Mouse (Mus musculus): ENCODE measurements around the gene Grhl3. TPM values are rescaled to one million over a fixed set of nuclear protein-coding genes. Genes with fewer than 3 reads are reported as not detected.
"Not testable (repeated sequence)": the region's sequence is repeated elsewhere in the genome, so short reads cannot be mapped to it uniquely, and the experiment has no call there.

Gene Grhl3
- total RNA-seq (2021), result not detected

GRCm38 (mm10) chr4:135573251-135573808, at the start of gene Grhl3:
Gene Grhl3, minus strand, starts transcription at chr4:135573630.
- DNase-seq, result peak in 1 of 2 experiments; percentile 21
- intact Hi-C loops (cut with DNase I), result no loop called here

GRCm38 (mm10) chr4:135622290-135622689, 48.9 kb upstream of the Grhl3 start:
- intact Hi-C loops (cut with DNase I), result no loop called here
- no peak for DNase-seq

GRCm38 (mm10) chr4:135620461-135620860, 47.0 kb upstream of the Grhl3 start:
- no peak for DNase-seq
- intact Hi-C loops (cut with DNase I), result no loop called here

GRCm38 (mm10) chr4:135617783-135618470, 44.5 kb upstream of the Grhl3 start:
- no peak for DNase-seq

GRCm38 (mm10) chr4:135617038-135617437, 43.6 kb upstream of the Grhl3 start:
- DNase-seq, result no peak
- intact Hi-C loops (cut with DNase I), result no loop called here

More at GRCm38 (mm10) chr4:135617783-135618470, 44.5 kb upstream of the Grhl3 start:
- intact Hi-C loops (cut with DNase I), result no loop called here

GRCm38 (mm10) chr4:135615307-135615706, 41.9 kb upstream of the Grhl3 start:
- intact Hi-C loops (cut with DNase I); DNase-seq: not testable (repeated sequence)

- DNase-seq, result no peak
- intact Hi-C loops (cut with DNase I), result no loop called here
Observed at GRCm38 (mm10) chr4:135609986-135610385, 36.6 kb upstream of the Grhl3 start.

- intact Hi-C loops (cut with DNase I), result no loop called here
- DNase-seq, result no peak
Observed at GRCm38 (mm10) chr4:135607979-135608885, 34.8 kb upstream of the Grhl3 start.

GRCm38 (mm10) chr4:135606271-135606670, 32.8 kb upstream of the Grhl3 start:
- DNase-seq, result no peak
- intact Hi-C loops (cut with DNase I), result no loop called here

- DNase-seq, result no peak
- intact Hi-C loops (cut with DNase I), result no loop called here
Observed at GRCm38 (mm10) chr4:135601530-135601929, 28.1 kb upstream of the Grhl3 start.

- no peak for DNase-seq
- intact Hi-C loops (cut with DNase I), result no loop called here
Observed at GRCm38 (mm10) chr4:135599497-135600182, 26.2 kb upstream of the Grhl3 start.

- intact Hi-C loops (cut with DNase I), result no loop called here
- no peak for DNase-seq
Observed at GRCm38 (mm10) chr4:135598998-135599397, 25.6 kb upstream of the Grhl3 start.

GRCm38 (mm10) chr4:135597571-135597970, 24.1 kb upstream of the Grhl3 start:
- intact Hi-C loops (cut with DNase I), result no loop called here
- no peak for DNase-seq

- peak; percentile 18 to 26 for DNase-seq
- intact Hi-C loops (cut with DNase I), result no loop called here
Observed at GRCm38 (mm10) chr4:135595943-135596342, 22.5 kb upstream of the Grhl3 start.

GRCm38 (mm10) chr4:135591610-135592304, 18.3 kb upstream of the Grhl3 start:
- no peak for DNase-seq
- intact Hi-C loops (cut with DNase I), result loop anchor here (5.0 kb wide), 1 partner anchor 74 kb away; no protein-coding TSS in a partner anchor

GRCm38 (mm10) chr4:135591086-135591485, 17.7 kb upstream of the Grhl3 start:
- intact Hi-C loops (cut with DNase I), result loop anchor here (5.0 kb wide), 1 partner anchor 74 kb away; no protein-coding TSS in a partner anchor

GRCm38 (mm10) chr4:135584838-135585237, 11.4 kb upstream of the Grhl3 start:
- intact Hi-C loops (cut with DNase I), result no loop called here
- no peak for DNase-seq

More at GRCm38 (mm10) chr4:135591086-135591485, 17.7 kb upstream of the Grhl3 start:
- DNase-seq, result no peak

GRCm38 (mm10) chr4:135581222-135581910, 7.9 kb upstream of the Grhl3 start:
- no peak for DNase-seq
- intact Hi-C loops (cut with DNase I), result no loop called here

GRCm38 (mm10) chr4:135579695-135580094, 6.3 kb upstream of the Grhl3 start:
- no peak for DNase-seq
- intact Hi-C loops (cut with DNase I), result no loop called here
